Mouse (Mus musculus): ENCODE measurements around the gene Vmn2r28.
"Not testable (repeated sequence)": the region's sequence is repeated elsewhere in the genome, so short reads cannot be mapped to it uniquely, and the experiment has no call there.

DNA sequence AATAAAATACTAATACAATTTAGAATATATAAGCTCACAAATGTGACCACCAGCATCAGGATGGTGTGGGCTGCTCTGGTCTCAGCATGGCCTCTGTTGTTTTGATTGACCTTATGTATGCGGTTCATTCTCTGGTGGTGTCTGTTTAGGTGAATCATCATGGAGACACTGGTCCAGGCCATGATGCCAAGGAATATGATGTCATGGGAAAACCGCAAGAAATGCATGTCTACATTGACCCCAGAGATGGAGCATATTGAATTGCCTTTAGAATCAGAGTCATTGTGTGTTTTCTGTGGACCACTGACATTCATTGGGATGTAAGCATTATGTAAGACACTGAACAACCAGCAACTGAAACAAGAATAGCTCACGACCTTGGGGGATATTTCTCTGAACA lies 39.7 kb downstream of the Vmn2r28 start:
- not testable (repeated sequence) for TF ChIP-seq CTCF (IDR thresholded peaks at IDR 0.05); EP300 (IDR thresholded peaks at IDR 0.05; ENCODE audit: insufficient read depth, low read depth, low read length)

Measured in heart, adult 2 months (tissue).